Mouse (Mus musculus): ENCODE measurements at regions not wholly inside any gene's neighbourhood (a gene's known extent, or its start where the extent isn't known, plus 50 kb on each side); places are given as distances from the start of the nearest gene placed in this dataset.
A peak's percentile ranks its signal among the peaks of the same experiment; 100 is the strongest.

DNA sequence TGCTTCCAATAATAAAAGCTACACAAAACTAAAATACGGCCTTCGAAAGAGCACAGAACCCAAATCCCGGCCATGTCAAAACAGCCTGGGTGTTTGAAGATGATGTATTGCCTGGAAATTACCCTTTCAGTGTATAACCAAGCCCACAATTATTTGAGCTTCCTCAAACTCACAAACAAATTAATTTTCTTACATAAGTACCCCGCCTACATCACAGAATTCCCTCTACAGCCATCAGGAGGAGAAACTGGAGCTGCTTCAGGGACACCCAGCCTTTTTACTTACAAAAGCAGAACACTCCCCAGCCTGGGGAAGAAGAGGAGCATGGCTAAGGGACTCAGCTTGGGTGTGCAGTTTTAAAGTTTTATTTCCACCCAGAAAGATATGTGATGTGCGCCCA, 207.6 kb upstream of the Daam1 start:
- ATAC-seq (replicated peaks in 1 of 2; ENCODE audit: insufficient read depth in 1 of 2, low FRiP score in 2 of 2, low TSS enrichment in 1 of 2, low read depth in 1 of 2, poor library complexity in 2 of 2, severe bottlenecking in 2 of 2), result no peak

DNA sequence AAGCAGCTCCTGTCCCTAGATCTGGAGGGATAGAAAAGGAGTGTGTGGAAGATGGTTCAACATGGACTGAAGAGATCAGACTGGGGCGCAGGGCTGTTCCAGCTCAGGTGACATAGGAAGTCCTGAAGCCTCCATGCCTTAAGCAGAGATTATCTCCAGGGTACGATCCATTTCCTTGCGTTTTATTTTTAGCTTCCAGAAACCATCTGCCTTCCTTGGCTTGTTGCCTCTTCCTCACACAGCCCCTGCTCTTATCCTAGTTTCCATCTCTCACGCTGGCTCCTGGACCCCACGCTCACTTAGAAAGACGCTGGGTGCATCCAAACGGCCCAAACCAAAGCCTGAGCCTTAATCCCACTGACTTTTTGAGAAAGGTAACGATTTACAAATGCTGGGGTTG, 206.8 kb upstream of the Daam1 start:
- ATAC-seq (replicated peaks in 1 of 2; ENCODE audit: insufficient read depth in 1 of 2, low FRiP score in 2 of 2, low TSS enrichment in 1 of 2, low read depth in 1 of 2, poor library complexity in 2 of 2, severe bottlenecking in 2 of 2), result no peak

DNA sequence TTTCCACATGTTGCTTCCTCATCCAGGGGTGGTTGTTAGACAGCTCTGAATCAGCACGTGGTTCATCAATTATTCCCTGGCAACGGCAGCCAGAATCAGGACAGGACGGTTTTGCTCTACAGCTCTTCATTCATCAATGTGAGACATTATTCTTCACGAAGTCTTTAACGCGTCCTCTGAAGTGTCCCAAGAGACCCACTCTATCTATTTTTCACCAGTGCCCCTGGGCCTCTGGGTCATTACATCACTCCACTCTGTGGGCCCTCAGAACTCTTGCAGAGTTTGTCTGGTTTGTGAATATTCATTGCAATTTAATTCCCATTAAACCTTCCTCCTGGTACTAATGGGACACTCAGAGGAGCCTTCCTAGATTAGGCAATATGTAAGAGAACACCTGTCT, 206.2 kb upstream of the Daam1 start:
- ATAC-seq (replicated peaks in 1 of 2; ENCODE audit: insufficient read depth in 1 of 2, low FRiP score in 2 of 2, low TSS enrichment in 1 of 2, low read depth in 1 of 2, poor library complexity in 2 of 2, severe bottlenecking in 2 of 2), result no peak

- no peak for ATAC-seq (replicated peaks in 1 of 2; ENCODE audit: insufficient read depth in 1 of 2, low FRiP score in 2 of 2, low TSS enrichment in 1 of 2, low read depth in 1 of 2, poor library complexity in 2 of 2, severe bottlenecking in 2 of 2)
These were observed 205.8 kb upstream of the Daam1 start for GRCm38 (mm10) chr12:71625115-71625514.

DNA sequence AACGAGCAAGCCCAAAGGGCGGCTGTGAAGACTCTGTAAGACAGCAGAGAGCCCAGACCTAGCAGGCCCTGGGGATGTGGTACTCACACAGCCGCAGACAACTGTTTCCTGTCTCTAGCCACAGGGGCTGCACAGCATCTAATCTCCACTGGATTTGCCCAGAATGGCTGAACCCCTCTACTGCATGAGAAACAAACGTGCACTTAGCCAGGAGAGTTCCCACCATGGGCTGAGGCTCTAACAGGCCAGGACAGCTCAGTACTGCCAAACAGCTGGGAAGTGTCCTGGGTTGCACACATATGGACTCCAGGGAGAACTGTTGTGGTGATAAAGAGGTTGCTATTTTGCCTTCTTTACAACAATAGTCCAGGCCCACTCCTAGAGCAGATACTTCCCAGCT, 204.1 kb upstream of the Daam1 start:
- ATAC-seq (replicated peaks in 1 of 2; ENCODE audit: insufficient read depth in 1 of 2, low FRiP score in 2 of 2, low TSS enrichment in 1 of 2, low read depth in 1 of 2, poor library complexity in 2 of 2, severe bottlenecking in 2 of 2), result peak; percentile 73 to 82

- no peak for ATAC-seq (replicated peaks in 1 of 2; ENCODE audit: insufficient read depth in 1 of 2, low FRiP score in 2 of 2, low TSS enrichment in 1 of 2, low read depth in 1 of 2, poor library complexity in 2 of 2, severe bottlenecking in 2 of 2)
These were observed 203.2 kb upstream of the Daam1 start for GRCm38 (mm10) chr12:71627421-71628339.

DNA sequence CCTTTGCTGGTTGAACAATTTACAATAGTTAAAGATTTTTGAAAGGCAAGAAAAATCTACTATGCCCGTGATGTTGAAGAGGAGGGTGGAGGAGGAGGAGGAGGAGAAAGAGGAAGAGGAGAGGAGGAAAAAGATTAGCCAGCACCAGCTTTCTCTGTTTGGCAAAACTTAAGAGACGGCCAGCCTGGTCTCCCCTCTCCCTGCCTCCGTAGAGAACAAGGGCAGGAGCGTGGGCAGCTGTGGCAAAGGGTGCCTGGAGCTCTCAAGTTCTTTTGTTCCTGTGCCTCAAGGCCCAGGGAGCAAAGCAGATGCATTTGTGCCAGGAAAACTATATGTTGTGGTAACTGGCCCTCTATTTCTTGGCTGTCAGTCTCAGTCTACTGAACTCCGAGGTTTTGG, 202.5 kb upstream of the Daam1 start:
- no peak for ATAC-seq (replicated peaks in 1 of 2; ENCODE audit: insufficient read depth in 1 of 2, low FRiP score in 2 of 2, low TSS enrichment in 1 of 2, low read depth in 1 of 2, poor library complexity in 2 of 2, severe bottlenecking in 2 of 2)

GRCm38 (mm10) chr12:71628796-71629195, 202.1 kb upstream of the Daam1 start:
- no peak for ATAC-seq (replicated peaks in 1 of 2; ENCODE audit: insufficient read depth in 1 of 2, low FRiP score in 2 of 2, low TSS enrichment in 1 of 2, low read depth in 1 of 2, poor library complexity in 2 of 2, severe bottlenecking in 2 of 2)

- no peak for ATAC-seq (replicated peaks in 1 of 2; ENCODE audit: insufficient read depth in 1 of 2, low FRiP score in 2 of 2, low TSS enrichment in 1 of 2, low read depth in 1 of 2, poor library complexity in 2 of 2, severe bottlenecking in 2 of 2)
These were observed 200.5 kb upstream of the Daam1 start for GRCm38 (mm10) chr12:71630386-71630785.

DNA sequence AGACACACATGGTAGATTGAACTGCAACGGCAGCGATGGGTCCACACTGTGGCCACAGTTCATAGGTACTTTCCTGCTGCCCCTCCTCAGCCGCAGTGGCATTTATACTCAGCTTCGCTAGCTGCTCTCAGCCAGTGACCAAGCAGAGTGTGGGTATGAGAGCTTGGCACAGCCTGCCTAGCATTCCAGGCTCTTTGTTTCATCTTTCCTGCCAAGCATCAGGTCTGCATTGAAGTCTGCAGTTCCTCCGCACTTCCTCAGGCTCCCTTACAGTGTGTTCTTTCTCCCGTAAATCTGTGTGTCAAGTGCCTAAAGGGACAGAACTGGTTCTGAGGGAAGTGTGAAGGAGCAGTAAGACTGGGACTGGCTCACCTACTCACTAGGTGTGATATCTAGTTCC, 194.6 kb upstream of the Daam1 start:
- ATAC-seq (replicated peaks in 1 of 2; ENCODE audit: insufficient read depth in 1 of 2, low FRiP score in 2 of 2, low TSS enrichment in 1 of 2, low read depth in 1 of 2, poor library complexity in 2 of 2, severe bottlenecking in 2 of 2), result no peak

- no peak for ATAC-seq (replicated peaks in 1 of 2; ENCODE audit: insufficient read depth in 1 of 2, low FRiP score in 2 of 2, low TSS enrichment in 1 of 2, low read depth in 1 of 2, poor library complexity in 2 of 2, severe bottlenecking in 2 of 2)
These were observed 193.6 kb upstream of the Daam1 start for GRCm38 (mm10) chr12:71637248-71637647.

DNA sequence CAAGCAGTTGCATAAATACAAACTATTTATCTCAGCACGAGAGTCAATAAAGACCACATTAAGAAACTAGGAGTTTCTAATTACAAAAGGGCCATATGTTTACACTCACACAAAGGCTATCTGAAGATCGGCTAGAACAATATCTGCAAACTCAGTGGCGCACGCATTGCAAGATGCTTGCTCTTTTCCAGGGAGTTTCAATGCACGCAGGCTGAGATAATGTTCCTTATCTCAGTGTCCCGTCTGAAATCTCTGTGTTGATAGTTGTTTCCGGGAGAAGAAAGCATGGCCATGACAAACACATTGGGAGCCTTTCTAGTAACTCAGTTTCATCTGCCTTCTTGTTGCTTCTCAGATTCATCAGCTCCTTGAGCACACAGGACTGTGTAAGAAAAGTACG, 192.6 kb upstream of the Daam1 start:
- no peak for ATAC-seq (replicated peaks in 1 of 2; ENCODE audit: insufficient read depth in 1 of 2, low FRiP score in 2 of 2, low TSS enrichment in 1 of 2, low read depth in 1 of 2, poor library complexity in 2 of 2, severe bottlenecking in 2 of 2)

DNA sequence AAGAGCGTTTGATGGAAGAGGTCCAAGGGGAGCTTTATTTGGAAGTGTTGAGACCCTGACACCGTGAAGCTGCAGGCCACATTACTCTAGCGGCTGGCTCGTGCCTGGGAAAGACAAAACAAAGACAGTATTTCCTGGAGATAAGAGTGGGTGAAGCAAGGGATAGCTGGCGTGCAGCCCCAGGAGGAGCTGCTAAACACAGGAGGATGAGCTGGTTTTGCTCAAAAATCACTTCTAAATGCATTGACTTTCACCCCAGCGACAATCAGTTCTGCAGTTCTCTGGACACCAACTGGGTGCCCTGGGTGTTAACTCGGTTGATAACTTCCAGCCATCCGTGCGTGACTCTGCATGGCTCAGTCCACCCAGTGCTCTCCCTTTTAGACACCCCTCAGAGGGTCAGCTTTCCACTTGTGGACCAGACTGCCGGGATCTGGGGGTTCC, 190.8 kb upstream of the Daam1 start:
- no peak for ATAC-seq (replicated peaks in 1 of 2; ENCODE audit: insufficient read depth in 1 of 2, low FRiP score in 2 of 2, low TSS enrichment in 1 of 2, low read depth in 1 of 2, poor library complexity in 2 of 2, severe bottlenecking in 2 of 2)

GRCm38 (mm10) chr12:71641486-71641885, 189.4 kb upstream of the Daam1 start:
- ATAC-seq (replicated peaks in 1 of 2; ENCODE audit: insufficient read depth in 1 of 2, low FRiP score in 2 of 2, low TSS enrichment in 1 of 2, low read depth in 1 of 2, poor library complexity in 2 of 2, severe bottlenecking in 2 of 2), result no peak

GRCm38 (mm10) chr12:71642797-71643337, 188.0 kb upstream of the Daam1 start:
- ATAC-seq (replicated peaks in 1 of 2; ENCODE audit: insufficient read depth in 1 of 2, low FRiP score in 2 of 2, low TSS enrichment in 1 of 2, low read depth in 1 of 2, poor library complexity in 2 of 2, severe bottlenecking in 2 of 2), result no peak

DNA sequence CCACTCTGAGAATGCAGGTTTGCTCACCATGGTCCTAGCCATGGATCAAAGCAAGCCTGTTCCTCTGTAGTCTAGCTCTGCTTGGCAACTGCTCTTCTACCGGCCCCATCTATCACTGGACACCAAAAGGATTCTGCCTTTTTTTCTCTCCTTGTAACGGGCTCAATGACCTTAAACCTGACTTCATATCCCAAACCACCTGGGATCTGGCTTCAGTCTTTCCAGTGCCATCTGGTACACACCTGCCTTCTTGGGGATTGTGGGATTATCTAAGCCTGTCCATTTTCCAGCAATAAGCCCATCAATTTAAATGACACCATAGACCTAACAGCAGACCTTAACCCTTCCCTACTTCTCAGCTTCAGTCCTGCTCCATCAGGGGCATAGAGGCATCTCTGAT, 179.6 kb upstream of the Daam1 start:
- ATAC-seq (replicated peaks in 1 of 2; ENCODE audit: insufficient read depth in 1 of 2, low FRiP score in 2 of 2, low TSS enrichment in 1 of 2, low read depth in 1 of 2, poor library complexity in 2 of 2, severe bottlenecking in 2 of 2), result no peak

- peak; percentile 81 to 94 for ATAC-seq (replicated peaks in 1 of 2; ENCODE audit: insufficient read depth in 1 of 2, low FRiP score in 2 of 2, low TSS enrichment in 1 of 2, low read depth in 1 of 2, poor library complexity in 2 of 2, severe bottlenecking in 2 of 2)
These were observed 137.4 kb upstream of the Daam1 start for GRCm38 (mm10) chr12:71693346-71694038.

DNA sequence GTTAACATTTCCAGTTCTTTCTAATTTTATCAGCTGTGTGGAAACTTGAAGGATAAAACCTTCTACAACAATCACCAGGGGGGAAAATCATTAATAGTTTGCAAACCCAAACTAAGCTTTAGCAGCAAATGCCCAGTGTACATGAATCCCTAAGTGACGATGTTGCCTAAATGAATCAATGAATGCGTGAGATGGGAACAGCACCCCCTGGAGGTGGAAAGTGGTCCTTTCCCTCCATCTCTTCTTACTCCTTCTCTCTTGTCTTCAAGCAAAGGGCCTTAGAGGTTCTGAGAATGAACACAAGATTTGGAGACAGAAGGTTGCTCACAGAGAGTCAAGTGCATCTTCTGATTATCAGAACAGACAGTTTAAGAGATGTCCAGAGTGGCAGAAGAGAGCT, 129.1 kb upstream of the Daam1 start:
- no peak for ATAC-seq (replicated peaks in 1 of 2; ENCODE audit: insufficient read depth in 1 of 2, low FRiP score in 2 of 2, low TSS enrichment in 1 of 2, low read depth in 1 of 2, poor library complexity in 2 of 2, severe bottlenecking in 2 of 2)

Measured in hematopoietic stem cell, adult 5-6 weeks (primary cell).